Mouse (Mus musculus): ENCODE results near the gene Dkc1. TPM values are rescaled to one million over a fixed set of nuclear protein-coding genes. Genes with fewer than 3 reads are reported as not detected.
A peak's percentile ranks its signal among the peaks of the same experiment; 100 is the strongest.

The Dkc1 gene
- total RNA-seq (2022): 10 to 100 TPM; 18.6 to 26.9 (median 22.4) TPM

DNA sequence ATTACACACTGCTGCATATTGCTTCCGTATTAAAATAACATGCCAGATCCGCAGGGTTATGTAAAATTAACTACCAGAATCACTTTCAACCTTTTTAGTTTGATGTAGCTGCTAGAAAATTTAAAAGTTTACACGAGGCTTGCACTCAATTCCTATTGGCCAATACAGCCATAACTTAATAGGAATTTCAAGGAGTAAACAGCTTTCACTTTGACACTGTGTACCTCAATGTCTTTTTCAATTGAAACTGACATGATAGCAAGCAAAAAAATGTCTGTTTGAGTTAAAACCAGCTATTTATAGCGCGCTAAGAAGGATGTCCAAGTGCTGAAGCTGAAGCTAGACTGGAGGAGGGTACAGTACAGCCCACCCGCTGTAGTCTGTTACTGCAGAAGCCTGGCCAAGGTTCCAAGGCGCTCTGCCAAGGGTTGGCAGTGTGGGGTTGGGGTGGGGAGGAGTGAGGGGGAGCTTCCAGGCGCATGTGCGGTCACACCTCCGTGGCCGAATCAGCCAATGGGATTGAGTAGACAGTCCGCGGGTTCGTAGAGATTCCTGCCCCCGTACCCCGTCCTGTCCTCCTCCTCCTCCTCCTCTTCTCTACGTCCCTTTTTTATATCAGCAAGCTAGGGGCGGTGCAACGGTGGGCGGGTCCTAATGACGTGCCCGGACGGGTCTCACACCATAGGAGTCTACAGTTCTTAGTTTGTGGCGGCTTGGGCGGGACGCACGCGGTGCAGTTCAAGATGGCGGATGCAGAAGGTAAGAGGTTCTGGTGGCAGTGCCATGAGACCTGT, at the start of gene Dkc1:
Dkc1 (plus strand) TSS at position 486 of the 794 bp plus-strand sequence.
- peak; percentile 92 for DNase-seq (ENCODE audit: low spot score)

DNA sequence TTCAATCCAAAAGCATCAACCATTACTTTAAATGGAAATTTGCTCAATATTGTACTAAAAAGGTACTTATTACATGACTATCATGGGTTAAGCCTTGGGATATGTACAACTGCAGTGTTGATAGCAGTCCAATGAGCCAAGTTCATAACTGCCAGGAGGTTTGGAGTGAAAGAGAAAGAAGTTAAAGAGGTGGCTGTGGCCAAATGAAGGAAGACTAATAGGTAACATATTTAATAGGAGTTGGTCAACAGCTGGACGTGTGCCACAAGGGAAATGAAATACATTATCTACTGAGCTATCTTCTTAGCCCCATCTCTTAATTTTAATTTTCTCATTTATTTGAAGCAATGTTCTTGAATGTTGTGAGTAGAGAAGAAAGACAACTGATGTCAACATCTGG, 49.7 kb upstream of the Dkc1 start:
- no peak for DNase-seq (ENCODE audit: low spot score)

DNA sequence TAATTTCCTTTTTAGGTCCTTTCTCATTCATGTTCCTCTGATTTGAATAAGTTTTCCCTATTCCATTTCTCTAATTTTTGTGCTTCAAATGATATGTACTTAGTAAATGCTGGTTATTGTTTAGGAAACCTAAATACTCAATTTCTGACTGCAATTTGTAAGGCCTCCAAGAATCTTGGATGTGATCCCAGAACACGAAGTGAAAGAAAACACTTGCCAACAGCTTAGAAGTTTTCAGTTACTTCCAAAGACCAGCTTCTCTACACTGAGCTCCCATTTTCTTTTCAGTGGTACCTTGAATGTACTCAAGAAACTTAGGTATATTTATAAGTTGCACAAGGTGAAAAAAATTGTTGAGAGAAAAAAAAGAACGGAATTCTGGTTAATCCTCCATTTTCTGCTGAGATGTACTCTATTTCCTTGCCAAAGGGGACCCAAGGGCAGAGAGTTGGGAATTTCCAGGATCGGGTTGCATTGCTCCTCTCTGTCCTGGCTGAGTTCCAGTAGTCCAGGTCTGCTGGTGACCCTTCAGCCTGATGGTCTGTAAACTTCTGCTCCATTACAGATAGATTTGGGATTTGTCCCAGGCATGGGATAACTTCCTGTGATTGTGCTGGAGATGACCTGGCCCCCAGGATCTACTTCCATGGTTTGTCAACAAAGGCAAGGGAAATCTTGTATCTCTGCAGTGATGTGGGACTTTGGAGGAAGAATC, 48.6 kb upstream of the Dkc1 start:
- DNase-seq (ENCODE audit: low spot score): peak; percentile 59

DNA sequence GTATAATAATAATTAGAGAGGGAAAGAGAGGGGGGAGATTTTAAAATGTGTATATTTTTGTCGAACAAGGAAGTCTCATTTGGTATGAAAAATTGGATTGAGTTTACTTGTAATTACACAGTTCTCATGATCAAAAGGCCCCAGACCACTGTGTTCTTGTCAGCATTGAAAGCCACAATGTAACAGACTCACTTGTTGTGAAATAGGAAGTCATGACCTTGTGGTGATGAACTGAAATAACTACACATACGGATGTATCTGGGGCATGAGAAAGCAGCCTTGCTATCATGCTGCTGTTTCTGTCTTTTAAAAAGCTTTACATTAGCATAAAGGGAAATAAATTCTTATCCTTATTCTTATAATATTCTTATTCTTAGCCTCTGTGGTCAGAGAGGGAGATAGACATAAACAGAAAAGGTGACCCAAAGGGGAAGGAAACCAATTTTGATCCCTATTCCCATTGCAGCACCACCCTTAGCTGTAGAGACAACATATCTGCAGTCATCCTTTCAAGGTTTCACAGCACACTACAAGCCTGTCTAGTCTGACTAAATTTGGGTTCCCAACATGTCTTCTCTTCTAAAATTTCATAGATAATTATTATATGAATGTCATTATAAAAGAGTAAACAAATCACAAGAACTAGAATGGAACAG, 39.4 kb upstream of the Dkc1 start:
- DNase-seq (ENCODE audit: low spot score): no peak

DNA sequence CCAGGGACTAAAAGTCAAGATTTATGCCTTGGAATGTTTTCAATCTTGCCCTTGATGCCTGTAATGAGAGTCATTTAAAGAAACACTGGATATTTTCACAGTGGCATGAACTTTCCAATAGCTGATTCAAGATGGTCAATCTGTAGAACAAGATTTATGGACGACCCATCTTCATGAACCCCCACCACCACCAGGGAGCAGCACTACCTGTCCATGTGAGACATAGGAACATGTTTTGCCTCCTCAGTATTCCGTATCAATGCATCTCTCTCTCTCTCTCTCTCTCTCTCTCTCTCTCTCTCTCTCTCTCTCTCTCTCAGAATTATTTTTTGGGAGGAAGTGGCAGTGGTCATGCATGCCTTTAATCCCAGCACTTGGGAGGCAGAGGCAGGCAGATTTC, 13.3 kb upstream of the Dkc1 start:
- DNase-seq (ENCODE audit: low spot score): no peak

DNA sequence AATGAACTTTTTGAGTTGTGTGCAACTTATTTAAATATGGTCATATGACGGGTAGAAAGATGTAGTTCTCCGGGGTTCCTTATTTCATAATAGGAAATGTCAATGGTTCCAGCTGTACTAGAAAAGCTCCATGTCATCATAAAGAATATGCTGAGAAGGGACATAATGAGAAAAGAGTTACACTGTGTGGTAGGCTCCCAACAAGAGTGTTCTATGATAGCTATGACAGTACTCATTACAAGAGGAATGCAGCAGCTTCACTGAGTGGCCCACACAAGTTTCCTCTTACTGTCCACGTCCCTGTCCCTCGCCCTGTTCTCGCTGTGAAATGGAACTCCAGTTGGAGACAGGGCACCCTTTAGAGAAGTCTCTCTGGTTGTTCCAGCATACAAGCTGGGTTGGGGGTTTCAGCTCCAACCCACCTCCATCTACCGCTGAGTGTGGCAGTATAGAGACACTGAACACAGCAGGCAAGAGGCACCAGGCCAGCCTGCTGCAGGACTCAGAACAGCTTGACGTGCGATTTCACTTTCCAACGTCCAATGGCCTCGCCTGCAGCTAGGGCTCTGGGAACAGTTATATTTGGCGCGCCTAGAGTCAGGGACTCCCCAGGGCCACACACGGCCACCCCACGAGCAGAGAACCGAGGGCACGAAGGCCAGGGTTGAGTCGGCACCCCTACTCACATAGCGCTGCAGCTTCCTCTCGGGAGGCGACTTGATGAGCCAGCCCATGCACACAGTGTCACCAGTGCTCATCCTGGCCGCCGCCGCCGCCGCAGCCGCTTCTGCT, 11.5 kb upstream of the Dkc1 start:
- peak; percentile 11 for DNase-seq (ENCODE audit: low spot score)

DNA sequence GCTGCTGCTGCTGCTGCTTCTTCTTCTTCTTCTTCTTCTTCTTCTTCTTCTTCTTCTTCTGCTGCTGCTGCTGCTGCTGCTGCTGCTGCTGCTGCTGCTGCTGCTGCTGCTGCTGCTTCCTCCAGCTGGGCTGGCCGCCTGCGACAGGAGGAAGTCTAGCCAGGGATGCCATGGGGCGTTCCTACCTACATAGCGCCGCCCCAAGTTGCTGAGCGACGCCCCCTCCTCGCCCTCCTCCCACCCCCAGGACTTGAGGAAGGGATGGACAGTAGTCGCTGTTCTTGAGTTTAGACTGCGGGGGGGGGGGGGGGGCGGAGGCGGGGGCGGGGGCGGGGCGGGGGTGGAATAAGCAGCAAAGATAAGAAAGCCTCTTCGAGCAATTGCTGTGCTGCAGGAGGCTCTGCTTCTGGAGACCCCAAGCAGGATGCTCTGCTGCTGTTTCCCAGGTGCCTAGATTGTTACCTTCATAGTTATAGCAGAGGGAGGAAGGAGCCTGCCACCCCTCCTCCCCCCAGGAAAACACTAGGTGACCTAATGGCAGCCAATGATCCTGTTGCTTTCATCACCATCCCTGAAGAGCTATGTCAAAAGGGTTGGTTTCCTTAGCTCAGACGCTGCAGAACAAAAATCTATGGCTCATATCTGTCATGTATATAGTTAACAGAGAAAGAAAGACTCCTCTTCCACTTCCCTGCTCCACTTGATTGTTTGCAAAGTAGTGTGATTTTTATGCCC, 10.7 kb upstream of the Dkc1 start, which contains the start of gene Gab3:
Gab3 (minus strand) TSS at position 685 of the 735 bp plus-strand sequence.
- DNase-seq (ENCODE audit: low spot score): peak; percentile 31

DNA sequence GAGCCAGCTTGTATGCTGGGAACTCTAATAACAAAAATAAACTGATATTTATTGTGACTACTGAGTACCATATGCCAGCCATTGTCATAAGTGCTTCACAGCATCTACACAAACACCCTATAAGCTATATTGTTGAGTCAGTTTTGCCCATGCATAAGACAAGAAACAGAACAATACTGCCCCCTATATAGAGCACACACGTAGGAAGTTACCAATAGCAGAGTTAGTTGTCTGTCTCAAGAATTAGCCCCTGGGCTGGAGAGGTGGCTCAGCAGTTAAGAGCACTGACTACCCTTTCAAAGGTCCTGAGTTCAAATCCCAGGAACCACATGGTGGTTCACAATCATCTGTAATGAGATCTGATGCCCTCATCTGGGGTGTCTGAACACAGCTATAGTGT, 10.0 kb upstream of the Dkc1 start:
- DNase-seq (ENCODE audit: low spot score): no peak

DNA sequence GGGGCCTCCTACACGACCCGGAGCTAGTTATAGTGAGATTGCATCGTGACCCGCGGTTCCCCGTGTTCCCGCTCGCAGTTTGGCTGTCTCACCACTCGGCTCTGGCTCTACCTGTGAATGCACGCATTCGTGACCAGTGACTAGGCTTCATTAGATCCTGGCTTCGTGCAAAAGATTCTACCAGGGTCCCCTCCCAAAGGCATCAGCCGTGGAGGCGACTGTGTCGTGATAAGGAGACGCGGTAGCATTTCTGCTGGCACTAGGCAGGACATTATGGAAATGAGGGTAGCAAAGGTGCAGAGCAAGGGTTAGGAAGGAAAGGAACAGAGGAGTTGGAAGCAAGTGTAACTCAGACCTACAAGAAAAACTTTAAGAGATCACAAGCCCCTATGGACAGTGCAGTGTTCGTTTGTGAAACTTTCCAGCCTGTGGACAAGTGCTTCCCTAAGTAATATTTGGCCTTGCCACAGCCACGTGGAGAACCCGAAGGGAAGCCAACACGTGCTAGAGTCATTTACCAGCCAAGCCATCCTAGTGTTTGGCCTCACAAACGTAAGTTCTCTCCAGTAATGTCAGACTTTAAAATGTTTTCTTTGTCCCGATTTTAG, 613 bp downstream of the Dkc1 start:
- DNase-seq (ENCODE audit: low spot score): peak; percentile 7

DNA sequence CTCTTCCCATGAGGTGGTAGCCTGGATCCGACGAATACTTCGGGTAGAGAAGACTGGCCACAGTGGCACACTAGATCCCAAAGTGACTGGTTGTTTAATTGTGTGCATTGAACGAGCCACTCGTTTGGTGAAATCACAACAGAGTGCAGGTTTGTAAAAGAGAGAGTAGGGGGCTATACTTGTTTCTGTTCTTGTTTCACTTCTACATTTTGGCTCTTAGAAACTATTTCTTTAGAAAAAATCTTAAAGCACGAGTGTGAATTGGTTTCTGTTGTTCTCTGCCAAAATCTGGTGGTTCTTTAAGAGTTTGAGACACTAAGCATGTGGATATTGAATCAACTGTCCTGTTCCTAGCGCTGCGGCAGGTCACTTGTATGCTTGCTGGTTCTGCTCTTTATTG, 3.1 kb downstream of the Dkc1 start:
- DNase-seq (ENCODE audit: low spot score): no peak

DNA sequence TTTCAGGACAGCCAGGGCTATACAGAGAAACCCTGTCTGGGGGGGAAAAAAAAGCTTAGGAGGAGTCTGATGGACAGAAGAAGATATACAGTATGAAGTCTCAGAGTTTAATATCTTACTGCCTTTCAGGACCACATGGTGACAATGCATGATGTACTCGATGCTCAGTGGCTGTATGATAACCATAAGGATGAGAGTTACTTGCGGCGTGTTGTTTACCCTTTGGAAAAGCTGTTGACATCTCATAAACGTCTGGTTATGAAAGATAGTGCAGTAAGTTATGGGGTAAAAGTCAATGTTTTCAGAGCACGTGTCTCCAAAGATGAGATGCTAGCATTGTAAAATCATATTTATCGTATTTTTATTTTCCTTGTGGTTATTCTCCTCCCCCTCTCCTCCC, 6.6 kb downstream of the Dkc1 start:
- no peak for DNase-seq (ENCODE audit: low spot score)

DNA sequence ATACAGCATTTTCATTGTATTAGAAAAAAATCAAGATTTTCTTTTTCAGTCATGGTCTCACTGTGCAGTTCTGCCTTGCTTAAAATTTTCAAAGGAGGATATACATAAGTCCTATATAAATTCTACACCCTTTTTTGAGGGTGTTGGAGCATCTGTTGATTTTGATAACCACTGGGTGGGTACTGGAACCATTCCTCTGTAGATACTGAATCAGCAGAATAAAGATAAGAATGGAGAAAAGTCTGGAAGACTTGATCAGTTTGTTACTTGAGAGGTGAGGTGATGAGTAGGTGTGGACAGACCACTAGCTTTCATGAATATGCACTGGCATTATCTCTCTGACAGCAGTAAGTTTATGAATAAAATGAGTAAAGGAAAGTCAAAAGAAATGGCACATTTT, 19.9 kb downstream of the Dkc1 start:
- no peak for DNase-seq (ENCODE audit: low spot score)

DNA sequence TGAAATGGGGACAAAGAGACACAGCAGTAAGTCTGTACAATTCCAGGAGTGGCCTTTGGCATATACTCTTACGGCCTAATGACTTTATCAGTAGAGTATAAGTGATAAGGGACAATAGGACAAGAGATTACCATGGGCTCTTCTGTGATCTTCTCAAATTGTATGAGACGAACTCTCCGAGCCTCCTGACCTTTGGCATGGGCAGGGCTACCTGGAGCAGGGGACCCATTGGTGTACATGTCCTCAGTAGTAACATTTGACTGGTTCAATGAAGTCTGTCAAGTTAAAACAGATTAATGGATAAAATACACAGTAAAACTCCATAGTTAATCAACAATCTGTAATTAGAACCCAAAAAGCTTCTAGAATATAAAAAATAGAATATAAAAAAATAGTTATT, 30.0 kb downstream of the Dkc1 start:
- DNase-seq (ENCODE audit: low spot score): no peak

DNA sequence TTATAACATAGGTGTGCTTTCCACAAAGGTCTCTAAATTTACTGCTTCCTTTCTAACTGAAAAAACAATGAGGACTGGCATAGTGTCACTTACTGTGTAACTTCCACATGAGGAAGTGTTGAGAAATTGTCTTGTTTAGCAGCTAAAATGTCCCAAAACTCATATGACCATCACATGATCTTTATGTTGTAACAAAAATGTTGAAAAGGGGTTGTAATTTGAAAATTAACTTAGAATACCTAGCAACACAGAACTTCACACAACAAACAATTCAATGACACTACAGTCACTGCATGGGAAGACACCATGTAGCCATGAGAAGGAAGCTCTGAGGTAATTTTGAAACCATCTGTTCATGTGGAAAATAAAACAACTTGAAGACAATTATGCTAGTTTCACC, 31.2 kb downstream of the Dkc1 start:
- DNase-seq (ENCODE audit: low spot score): no peak

DNA sequence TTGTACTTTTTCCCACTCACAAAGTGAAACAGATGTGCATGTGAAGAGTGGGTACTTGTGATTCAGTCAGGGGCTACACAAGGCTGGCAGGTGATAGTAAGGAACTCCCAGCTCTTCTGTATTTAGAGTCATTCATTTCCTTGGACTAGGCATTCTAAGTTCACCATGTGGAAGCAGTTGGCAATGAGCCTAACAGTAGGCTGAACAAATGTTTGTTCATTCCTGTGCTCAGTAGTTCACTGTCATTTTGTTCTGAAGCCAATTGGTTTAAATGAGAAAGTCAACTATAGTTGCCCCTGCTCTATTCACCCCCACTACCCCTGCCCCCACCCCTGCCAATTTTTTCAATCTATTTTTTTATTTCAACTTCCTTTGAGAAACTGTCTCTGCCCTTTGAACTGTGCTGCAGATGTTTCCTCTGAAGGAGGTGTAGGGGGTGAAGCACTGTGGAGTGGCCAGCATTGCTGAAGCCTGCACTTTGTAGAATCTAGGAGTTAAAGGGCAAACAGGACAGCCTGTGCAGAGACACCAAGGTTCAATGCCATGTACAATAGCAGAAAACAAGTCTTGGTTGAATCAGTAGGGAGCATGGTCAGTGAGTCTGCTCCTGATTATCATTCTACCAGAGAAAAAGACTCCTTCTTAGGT, 32.8 kb downstream of the Dkc1 start:
- DNase-seq (ENCODE audit: low spot score): peak; percentile 9

DNA sequence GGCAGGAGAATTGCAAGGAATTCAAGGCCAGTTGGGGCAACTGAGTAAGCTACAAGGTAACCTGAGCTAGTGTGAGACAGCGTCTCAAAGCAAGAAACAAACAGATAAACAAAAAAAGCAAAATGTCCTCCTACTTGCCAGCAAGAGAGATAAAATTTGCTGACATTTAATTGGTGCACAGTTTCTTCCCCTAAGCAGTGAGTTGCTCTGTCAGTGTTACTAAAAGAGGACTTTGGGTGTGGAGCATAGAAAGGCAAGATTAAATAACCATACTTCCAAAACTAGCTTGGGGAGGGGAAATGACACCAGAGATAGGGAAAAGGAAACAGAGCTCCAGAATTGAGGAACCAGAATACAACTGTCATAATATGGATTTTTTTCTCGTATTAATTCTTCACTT, 33.8 kb downstream of the Dkc1 start:
- DNase-seq (ENCODE audit: low spot score): peak; percentile 13

DNA sequence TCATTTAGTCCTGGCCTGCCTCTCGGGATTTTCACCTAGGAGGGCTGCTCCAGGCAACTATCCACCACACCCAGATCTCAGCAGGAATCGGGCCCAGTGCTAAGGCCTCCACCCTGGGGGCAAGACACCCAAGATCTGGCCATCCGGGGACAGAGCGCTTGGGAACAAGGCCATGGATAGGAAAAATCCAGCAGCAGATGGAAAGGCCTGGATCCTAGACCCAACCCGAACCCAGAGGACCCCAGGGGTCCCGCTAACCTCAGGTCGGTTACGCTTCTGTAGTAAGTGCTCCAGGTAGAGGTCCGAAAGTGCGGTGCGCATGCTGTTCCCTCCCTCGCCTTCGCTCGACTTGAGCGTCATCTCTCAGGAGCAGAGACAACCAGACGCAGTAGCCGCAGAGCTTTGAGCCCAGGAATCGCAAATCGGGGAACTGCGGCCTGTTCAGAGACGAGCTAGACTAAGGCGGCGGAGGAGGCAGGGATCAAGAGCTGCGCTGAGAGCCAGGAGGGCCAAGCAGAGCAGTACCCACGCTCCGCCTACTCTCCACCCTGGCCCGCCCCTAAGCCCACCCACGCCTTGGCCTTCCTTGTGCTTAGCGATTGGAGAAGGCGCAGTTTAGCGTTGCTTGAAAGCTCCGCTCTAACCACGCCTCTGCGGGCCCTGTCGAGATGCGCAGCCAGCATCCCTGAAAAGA, 35.0 kb downstream of the Dkc1 start, which contains the start of gene Mpp1:
Mpp1 (minus strand) TSS at position 550 of the 694 bp plus-strand sequence.
- DNase-seq (ENCODE audit: low spot score): peak; percentile 85

DNA sequence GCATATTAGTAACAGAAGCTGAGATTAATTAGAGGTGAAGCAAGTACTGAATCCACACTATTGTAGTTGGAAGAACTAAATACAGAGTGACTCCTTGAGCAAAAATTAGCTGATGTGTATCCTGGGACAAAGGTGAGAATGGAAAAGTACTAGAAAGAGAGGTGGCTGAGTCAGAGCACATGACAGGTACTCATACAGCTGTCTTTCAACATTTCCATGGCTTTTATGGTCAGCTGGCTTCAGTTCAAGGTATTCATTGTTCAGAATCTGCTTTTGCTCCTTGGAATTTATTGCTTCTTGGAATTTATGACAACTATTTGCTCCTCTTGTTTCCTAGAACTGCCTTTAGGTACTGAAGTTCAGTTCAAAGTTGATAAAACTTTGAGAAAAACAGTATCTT, 41.3 kb downstream of the Dkc1 start:
- no peak for DNase-seq (ENCODE audit: low spot score)

DNA sequence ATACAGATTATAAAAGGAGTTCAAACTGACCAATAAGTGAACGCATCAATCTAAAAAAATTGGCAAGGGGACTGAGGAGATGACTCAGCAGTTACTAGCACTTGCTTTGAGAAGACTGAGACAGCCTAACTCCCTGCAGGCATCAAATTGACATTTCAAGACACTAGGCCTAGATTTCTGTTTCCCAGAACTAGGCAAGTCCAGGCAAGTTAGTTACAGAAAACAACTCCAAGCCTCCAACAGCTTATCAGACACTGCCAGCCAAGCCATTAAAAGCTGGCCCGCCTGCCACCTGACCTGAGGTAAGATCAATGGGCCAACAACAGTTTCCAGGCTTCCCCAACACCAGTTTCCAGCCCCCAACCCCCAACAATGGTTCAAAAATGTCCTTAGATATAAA, 42.1 kb downstream of the Dkc1 start:
- no peak for DNase-seq (ENCODE audit: low spot score)
